Mouse (Mus musculus): ENCODE data around the gene Col2a1. TPM values are rescaled to one million over a fixed set of nuclear protein-coding genes. Genes with fewer than 3 reads are reported as not detected.

Col2a1 gene
- polyA plus RNA-seq (2012; rRNA removed) = 2.2 and 2.4 TPM in 2 replicates

DNA sequence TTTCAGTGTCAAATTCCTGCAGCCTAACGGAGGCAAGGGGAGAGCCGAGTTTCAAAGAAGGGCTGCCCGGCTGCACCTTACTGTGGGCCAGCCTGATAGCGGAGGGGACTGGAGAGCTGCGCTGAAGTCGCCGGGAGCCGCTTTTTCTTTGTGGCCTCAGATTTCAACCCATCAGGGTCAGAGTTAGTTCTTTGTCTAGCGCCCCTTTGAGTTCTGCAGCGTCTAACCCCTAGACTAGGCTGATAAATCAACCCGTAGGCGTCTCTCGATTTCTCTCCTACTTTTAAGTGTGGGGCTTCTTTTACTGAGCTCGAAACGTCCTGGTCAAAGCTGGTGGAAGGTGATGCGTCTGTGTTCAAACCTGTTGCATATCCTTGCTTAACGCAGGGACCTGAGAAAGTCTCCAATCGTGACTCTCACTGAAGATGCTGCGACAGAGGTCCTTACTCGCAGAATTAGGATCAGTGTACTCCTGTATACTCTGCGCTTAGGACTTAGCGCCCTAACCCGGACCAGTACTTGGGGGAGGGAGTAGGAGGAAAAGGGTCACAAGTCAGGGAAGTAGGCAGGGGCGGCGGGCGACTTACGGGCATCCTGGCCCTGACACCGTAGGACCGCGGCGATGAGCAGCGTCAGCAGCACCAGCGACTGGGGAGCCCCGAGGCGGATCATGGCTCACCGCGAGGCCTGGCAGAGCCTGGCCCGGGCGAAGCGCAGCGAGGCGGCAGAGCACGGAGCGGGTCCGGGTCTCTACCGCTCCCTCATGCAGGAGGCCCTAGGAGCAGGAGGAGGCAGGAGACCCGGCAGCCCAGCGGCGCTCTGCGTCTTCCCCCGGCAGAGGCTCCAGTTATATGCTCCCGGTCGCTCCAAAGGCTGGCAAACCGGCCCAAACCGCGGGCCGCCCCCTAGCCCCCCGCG, at the start of gene Col2a1:
Col2a1 (minus strand) TSS at position 874 of the 918 bp plus-strand sequence.
- Histone ChIP-seq H3K27me3 (ENCODE audit: control insufficient read depth, insufficient read depth, low read length) (peaks cover 5% of the 10 kb centered on the region; the same call in 1 of the 2 replicates), H3K27ac (ENCODE audit: insufficient read depth, low read length) (no peak within 1 kb of the TSS), H3K4me1 (ENCODE audit: control insufficient read depth, insufficient read depth, low read length) (peaks cover 6% of the 10 kb centered on the region), H3K4me3 (replicated peaks; ENCODE audit: insufficient read depth, low read depth, low read length) (peak within 1 kb of the TSS; percentile 40)
- WGBS = 3% methylated on average over 57 of the region's 59 CpGs
- no peak for DNase-seq
- TF ChIP-seq POLR2A (IDR thresholded peaks at IDR 0.05; ENCODE audit: borderline replicate concordance, insufficient read depth, low read length) (no peak), CTCF (IDR thresholded peaks at IDR 0.05; ENCODE audit: borderline replicate concordance, insufficient read depth, low read depth, low read length) (no peak)

DNA sequence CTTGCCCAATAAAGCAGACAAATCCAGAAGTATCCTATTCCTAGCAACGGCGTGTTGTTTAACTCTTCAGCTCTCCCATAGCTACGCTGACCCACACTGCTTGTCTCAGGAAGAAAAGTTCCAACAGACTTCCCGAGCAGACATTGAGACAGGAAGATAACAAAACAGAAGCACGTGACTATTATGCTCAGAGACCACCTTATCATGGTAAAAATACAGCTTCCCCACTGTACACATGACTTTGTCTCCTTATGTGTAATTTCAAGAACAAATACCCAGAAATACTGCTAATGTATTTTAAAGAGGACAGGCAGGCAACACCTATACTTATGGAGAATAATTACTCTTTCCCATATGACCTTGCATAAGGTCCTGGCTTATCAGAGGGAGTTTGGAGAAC, 47.2 kb upstream of the Col2a1 start:
- Histone ChIP-seq H3K27ac (ENCODE audit: insufficient read depth, low read length) (no peak overlapping the region), H3K27me3 (ENCODE audit: control insufficient read depth, insufficient read depth, low read length) (no peaks in the 10 kb centered on the region), H3K4me3 (replicated peaks; ENCODE audit: insufficient read depth, low read depth, low read length) (no peak overlapping the region), H3K4me1 (ENCODE audit: control insufficient read depth, insufficient read depth, low read length) (no peaks in the 10 kb centered on the region)
- WGBS = 95% methylated on average over 5 of the region's 5 CpGs
- TF ChIP-seq CTCF (IDR thresholded peaks at IDR 0.05; ENCODE audit: borderline replicate concordance, insufficient read depth, low read depth, low read length) (no peak), POLR2A (IDR thresholded peaks at IDR 0.05; ENCODE audit: borderline replicate concordance, insufficient read depth, low read length) (no peak)
- DNase-seq = no peak

- Histone ChIP-seq H3K27me3 (ENCODE audit: control insufficient read depth, insufficient read depth, low read length) (no peaks in the 10 kb centered on the region), H3K27ac (ENCODE audit: insufficient read depth, low read length) (no peak overlapping the region), H3K4me1 (ENCODE audit: control insufficient read depth, insufficient read depth, low read length) (no peaks in the 10 kb centered on the region), H3K4me3 (replicated peaks; ENCODE audit: insufficient read depth, low read depth, low read length) (no peak overlapping the region)
- WGBS = 85% methylated on average over 13 of the region's 13 CpGs
- TF ChIP-seq CTCF (IDR thresholded peaks at IDR 0.05; ENCODE audit: borderline replicate concordance, insufficient read depth, low read depth, low read length) (no peak), POLR2A (IDR thresholded peaks at IDR 0.05; ENCODE audit: borderline replicate concordance, insufficient read depth, low read length) (no peak)
- DNase-seq = no peak
Measured at GRCm38 (mm10) chr15:98048918-98049700, 44.6 kb upstream of the Col2a1 start.

DNA sequence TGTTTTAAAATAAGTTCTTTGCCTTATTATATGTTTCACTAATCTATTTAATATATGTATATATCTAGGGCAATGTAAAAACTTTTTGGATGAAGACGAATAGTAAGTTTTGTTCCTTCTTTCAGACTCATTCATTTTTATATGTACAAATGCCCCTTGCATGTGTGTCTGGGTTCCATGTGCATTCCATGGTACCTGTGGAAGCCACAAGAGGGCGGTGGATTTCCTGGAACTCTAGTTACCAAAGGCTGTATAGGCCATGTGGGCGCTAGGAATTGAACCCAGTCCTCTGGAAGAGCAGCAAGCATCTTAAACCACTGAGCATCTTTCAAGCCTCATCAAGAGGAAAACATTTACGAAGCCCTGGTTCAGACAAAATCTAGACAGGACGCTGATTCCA, 39.9 kb upstream of the Col2a1 start:
- no peak for TF ChIP-seq CTCF (IDR thresholded peaks at IDR 0.05; ENCODE audit: borderline replicate concordance, insufficient read depth, low read depth, low read length)
- TF ChIP-seq POLR2A (IDR thresholded peaks at IDR 0.05; ENCODE audit: borderline replicate concordance, insufficient read depth, low read length) = no peak
- H3K27me3 ChIP-seq (ENCODE audit: control insufficient read depth, insufficient read depth, low read length) = no peaks in the 10 kb centered on the region
- H3K4me1 ChIP-seq (ENCODE audit: control insufficient read depth, insufficient read depth, low read length) = no peaks in the 10 kb centered on the region
- WGBS = 94% methylated on average over 5 of the region's 5 CpGs
- no peak overlapping the region for H3K27ac ChIP-seq (ENCODE audit: insufficient read depth, low read length)
- DNase-seq = no peak
- no peak overlapping the region for H3K4me3 ChIP-seq (replicated peaks; ENCODE audit: insufficient read depth, low read depth, low read length)

DNA sequence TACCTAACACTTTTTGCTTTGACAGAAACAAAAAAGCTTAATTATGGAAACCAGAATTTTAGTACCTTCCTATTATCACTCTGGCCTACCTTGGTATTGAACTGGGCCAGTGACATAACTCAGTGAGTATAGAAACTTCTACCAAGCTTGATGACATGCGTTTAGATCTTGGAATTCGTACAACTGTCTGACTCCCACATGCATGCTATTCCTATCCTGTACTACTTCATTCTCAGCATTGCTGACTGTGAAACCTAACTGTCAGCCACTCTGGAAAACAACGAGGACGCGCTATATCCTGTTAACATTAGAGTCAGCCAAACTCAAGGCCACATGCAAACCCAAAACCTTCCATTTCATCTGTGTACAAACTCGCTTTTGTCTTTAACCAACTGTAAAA, 39.5 kb upstream of the Col2a1 start:
- Histone ChIP-seq H3K4me3 (replicated peaks; ENCODE audit: insufficient read depth, low read depth, low read length) (no peak overlapping the region), H3K4me1 (ENCODE audit: control insufficient read depth, insufficient read depth, low read length) (no peaks in the 10 kb centered on the region), H3K27me3 (ENCODE audit: control insufficient read depth, insufficient read depth, low read length) (no peaks in the 10 kb centered on the region), H3K27ac (ENCODE audit: insufficient read depth, low read length) (no peak overlapping the region)
- TF ChIP-seq CTCF (IDR thresholded peaks at IDR 0.05; ENCODE audit: borderline replicate concordance, insufficient read depth, low read depth, low read length) (no peak), POLR2A (IDR thresholded peaks at IDR 0.05; ENCODE audit: borderline replicate concordance, insufficient read depth, low read length) (no peak)
- DNase-seq = no peak
- WGBS = 96% methylated on average over 6 of the region's 6 CpGs

DNA sequence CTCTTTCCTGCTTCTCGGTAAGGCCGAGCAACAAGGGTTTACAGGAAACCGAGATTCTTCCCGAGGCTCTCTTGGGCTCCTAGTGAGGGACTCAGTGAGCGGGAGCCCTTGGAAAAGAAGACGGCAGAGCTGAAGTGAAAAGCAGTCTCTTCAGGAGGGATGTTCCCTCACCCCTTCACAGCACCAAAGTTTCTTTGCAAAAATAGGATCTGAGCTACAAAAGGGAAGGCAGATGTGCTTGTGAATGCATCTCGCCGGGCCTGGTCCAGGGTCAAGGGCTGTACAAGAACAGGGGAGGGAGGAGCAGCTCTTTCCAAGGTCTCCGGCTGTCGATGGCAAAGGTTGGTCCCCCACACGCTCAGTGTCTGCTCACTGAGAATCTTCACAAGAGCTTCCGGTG, 38.0 kb upstream of the Col2a1 start:
- no peaks in the 10 kb centered on the region for H3K27me3 ChIP-seq (ENCODE audit: control insufficient read depth, insufficient read depth, low read length)
- no peaks in the 10 kb centered on the region for H3K4me1 ChIP-seq (ENCODE audit: control insufficient read depth, insufficient read depth, low read length)
- no peak for DNase-seq
- H3K4me3 ChIP-seq (replicated peaks; ENCODE audit: insufficient read depth, low read depth, low read length) = no peak overlapping the region
- 91% methylated on average over 12 of the region's 12 CpGs for WGBS
- TF ChIP-seq POLR2A (IDR thresholded peaks at IDR 0.05; ENCODE audit: borderline replicate concordance, insufficient read depth, low read length) (no peak), CTCF (IDR thresholded peaks at IDR 0.05; ENCODE audit: borderline replicate concordance, insufficient read depth, low read depth, low read length) (no peak)
- no peak overlapping the region for H3K27ac ChIP-seq (ENCODE audit: insufficient read depth, low read length)

GRCm38 (mm10) chr15:98039682-98040081, 35.2 kb upstream of the Col2a1 start:
- WGBS = 92% methylated on average over 10 of the region's 10 CpGs

More at GRCm38 (mm10) chr15:98039682-98040081, 35.2 kb upstream of the Col2a1 start:
- Histone ChIP-seq H3K4me3 (replicated peaks; ENCODE audit: insufficient read depth, low read depth, low read length) (no peak overlapping the region), H3K4me1 (ENCODE audit: control insufficient read depth, insufficient read depth, low read length) (no peaks in the 10 kb centered on the region), H3K27ac (ENCODE audit: insufficient read depth, low read length) (no peak overlapping the region), H3K27me3 (ENCODE audit: control insufficient read depth, insufficient read depth, low read length) (no peaks in the 10 kb centered on the region)
- TF ChIP-seq CTCF (IDR thresholded peaks at IDR 0.05; ENCODE audit: borderline replicate concordance, insufficient read depth, low read depth, low read length) (no peak), POLR2A (IDR thresholded peaks at IDR 0.05; ENCODE audit: borderline replicate concordance, insufficient read depth, low read length) (no peak)
- DNase-seq = no peak

Measured in cerebellum, adult 2 months (tissue).